In genomic region chr3:95140795-95141194, GRCm38 (mm10) we compare ENCODE assay signal across 17 mouse cellular contexts. TPM values are rescaled to one million over a fixed set of nuclear protein-coding genes. Genes with fewer than 3 reads are reported as not detected.
A peak's percentile ranks its signal among the peaks of the same experiment; 100 is the strongest.
DNase-seq lines count a peak whose midpoint lies in the region; ATAC-seq and TF ChIP-seq lines count a peak whose summit lies in the region.
"Had no signal": no experiment of that assay in that cellular context is flagged by ENCODE, and none has a peak within 500 bp of the region (broad histone marks: within the 10 kb centered on the region; RNA-seq: fewer than 3 reads in every experiment).

No protein-coding gene starts in this region.

- no peaks in the 10 kb centered on the region for H3K79me2 ChIP-seq in heart, adult 2 months (replicated peaks; ENCODE audit: control insufficient read depth, insufficient read depth, low read length)

- TF ChIP-seq POLR2A in heart, adult 2 months (IDR thresholded peaks at IDR 0.05; ENCODE audit: insufficient read depth, low read depth, low read length) = no peak
- no peak for TF ChIP-seq POLR2A in testis, adult 2 months (IDR thresholded peaks at IDR 0.05; ENCODE audit: control insufficient read depth, low read depth, low read length)

- TF ChIP-seq EP300 in heart, adult 2 months (IDR thresholded peaks at IDR 0.05; ENCODE audit: insufficient read depth, low read depth, low read length) = no peak

- TF ChIP-seq CTCF in heart, adult 2 months (IDR thresholded peaks at IDR 0.05) = no peak
- TF ChIP-seq CTCF in testis, adult 2 months (IDR thresholded peaks at IDR 0.05; ENCODE audit: control insufficient read depth, insufficient read depth, insufficient replicate concordance, low read depth, low read length) = no peak

- H3K27me3 ChIP-seq in heart, embryonic 15.5 days = no peaks in the 10 kb centered on the region
- no peaks in the 10 kb centered on the region for H3K27me3 ChIP-seq in heart, adult 2 months (ENCODE audit: control insufficient read depth, insufficient read depth, low read length)
- no peaks in the 10 kb centered on the region for H3K27me3 ChIP-seq in testis, adult 2 months (ENCODE audit: control insufficient read depth, insufficient read depth, low read length)
- no peaks in the 10 kb centered on the region for H3K27me3 ChIP-seq in liver, embryonic 12.5 days (replicated peaks)
- H3K27me3 ChIP-seq in kidney, embryonic 15.5 days = no peaks in the 10 kb centered on the region
- H3K27me3 ChIP-seq: forebrain, embryonic 15.5 days; hindbrain, embryonic 12.5 days; limb, embryonic 15.5 days; midbrain, embryonic 15.5 days; neural tube, embryonic 12.5 days had no signal

- no peaks in the 10 kb centered on the region for H3K9me3 ChIP-seq in heart, embryonic 15.5 days (replicated peaks)
- H3K9me3 ChIP-seq in liver, embryonic 12.5 days (replicated peaks) = no peaks in the 10 kb centered on the region
- H3K9me3 ChIP-seq in kidney, embryonic 15.5 days (replicated peaks) = no peaks in the 10 kb centered on the region
- H3K9me3 ChIP-seq: forebrain, embryonic 15.5 days; heart, embryonic 10.5 days; hindbrain, embryonic 12.5 days; limb, embryonic 15.5 days; midbrain, embryonic 15.5 days; neural tube, embryonic 12.5 days had no signal

- H3K4me2 ChIP-seq in heart, embryonic 15.5 days = 0 out of 2 replicates have a peak overlapping the region, but pooled peaks have one; percentile 21
- peak overlapping the region; percentile 41 for H3K4me2 ChIP-seq in liver, embryonic 12.5 days
- no peak overlapping the region for H3K4me2 ChIP-seq in kidney, embryonic 15.5 days
- H3K4me2 ChIP-seq: forebrain, embryonic 15.5 days; hindbrain, embryonic 12.5 days; limb, embryonic 15.5 days; midbrain, embryonic 15.5 days; neural tube, embryonic 12.5 days had no signal

- no peak overlapping the region for H3K4me3 ChIP-seq in heart, embryonic 15.5 days
- no peak overlapping the region for H3K4me3 ChIP-seq in heart, adult 2 months
- H3K4me3 ChIP-seq in testis, adult 2 months (ENCODE audit: control insufficient read depth, low read depth, low read length) = peak overlapping the region; percentile 32; the same call in 1 of the 2 replicates
- H3K4me3 ChIP-seq in liver, embryonic 12.5 days = no peak overlapping the region
- H3K4me3 ChIP-seq in kidney, embryonic 15.5 days (replicated peaks) = no peak overlapping the region
- H3K4me3 ChIP-seq: forebrain, embryonic 15.5 days; hindbrain, embryonic 12.5 days; limb, embryonic 15.5 days; midbrain, embryonic 15.5 days; neural tube, embryonic 12.5 days had no signal

- peaks cover 9% of the 10 kb centered on the region; the same call in 1 of the 2 replicates for H3K36me3 ChIP-seq in heart, embryonic 15.5 days
- H3K36me3 ChIP-seq in heart, adult 2 months (ENCODE audit: control insufficient read depth, insufficient read depth, low read length) = no peaks in the 10 kb centered on the region
- H3K36me3 ChIP-seq in testis, adult 2 months (ENCODE audit: control insufficient read depth, insufficient read depth, low read length) = no peaks in the 10 kb centered on the region; the same call in 1 of the 2 replicates
- H3K36me3 ChIP-seq in liver, embryonic 12.5 days = peaks cover 19% of the 10 kb centered on the region
- peaks cover 20% of the 10 kb centered on the region for H3K36me3 ChIP-seq in kidney, embryonic 15.5 days

- peaks cover 2% of the 10 kb centered on the region for H3K4me1 ChIP-seq in heart, embryonic 15.5 days (replicated peaks)
- H3K4me1 ChIP-seq in heart, adult 2 months (ENCODE audit: control insufficient read depth, insufficient read depth, low read length) = no peaks in the 10 kb centered on the region; the same call in 1 of the 2 replicates
- peaks cover 11% of the 10 kb centered on the region for H3K4me1 ChIP-seq in testis, adult 2 months (ENCODE audit: control insufficient read depth, insufficient read depth, low read length)
- H3K4me1 ChIP-seq in liver, embryonic 12.5 days = peaks cover 35% of the 10 kb centered on the region
- peaks cover 8% of the 10 kb centered on the region for H3K4me1 ChIP-seq in kidney, embryonic 15.5 days
- H3K4me1 ChIP-seq: neural tube, embryonic 12.5 days had no signal

- H3K9ac ChIP-seq in heart, embryonic 15.5 days = no peak overlapping the region
- H3K9ac ChIP-seq in heart, adult 2 months (ENCODE audit: low read depth, low read length) = no peak overlapping the region
- no peak overlapping the region for H3K9ac ChIP-seq in liver, embryonic 12.5 days
- no peak overlapping the region for H3K9ac ChIP-seq in kidney, embryonic 15.5 days
- H3K9ac ChIP-seq: forebrain, embryonic 15.5 days; hindbrain, embryonic 12.5 days; limb, embryonic 15.5 days; midbrain, embryonic 15.5 days; neural tube, embryonic 12.5 days had no signal

- DNase-seq in heart, adult 2 months = no peak
- DNase-seq in testis, postnatal 14 days (ENCODE audit: low spot score) = no peak
- DNase-seq in adrenal gland, postnatal 4 days (ENCODE audit: low spot score in 2 of 2) = no peak
- DNase-seq: adrenal gland, postnatal 10 days; cerebellum, postnatal 14 days; kidney, adult 18-20 months; kidney, postnatal 36 days had no signal

- ATAC-seq in heart, embryonic 15.5 days (replicated peaks; ENCODE audit: insufficient number of reproducible peaks, insufficient read depth, low FRiP score, low read depth) = no peak
- no peak for ATAC-seq in liver, embryonic 12.5 days
- ATAC-seq in kidney, embryonic 15.5 days (replicated peaks; ENCODE audit: low FRiP score) = no peak
- ATAC-seq: forebrain, embryonic 15.5 days; midbrain, embryonic 15.5 days had no signal

- intact Hi-C loops in heart, adult 2 months (cut with DNase I) = loop anchor here (5.0 kb wide), 1 partner anchor 98 kb away; the partner anchor contains the start of gene Psmd4

- no peak overlapping the region for H3K27ac ChIP-seq in heart, embryonic 15.5 days
- H3K27ac ChIP-seq in heart, adult 2 months = no peak overlapping the region; the same call in 1 of the 2 replicates
- no peak overlapping the region for H3K27ac ChIP-seq in testis, adult 2 months (ENCODE audit: control insufficient read depth, insufficient read depth, low read depth, low read length)
- peak overlapping the region; percentile 65; the same call in 1 of the 2 replicates for H3K27ac ChIP-seq in liver, embryonic 12.5 days
- H3K27ac ChIP-seq in kidney, embryonic 15.5 days = no peak overlapping the region
- H3K27ac ChIP-seq: forebrain, embryonic 15.5 days; hindbrain, embryonic 12.5 days; limb, embryonic 15.5 days; midbrain, embryonic 15.5 days; neural tube, embryonic 12.5 days had no signal

- WGBS in heart, embryonic 15.5 days = 87% methylated on average over 6 of the region's 6 CpGs
- WGBS in heart, adult 2 months = 96% methylated on average over 6 of the region's 6 CpGs
- WGBS in liver, embryonic 12.5 days (ENCODE audit: insufficient replicate concordance) = 84% methylated on average over 6 of the region's 6 CpGs
- WGBS in kidney, embryonic 15.5 days = 94% methylated on average over 6 of the region's 6 CpGs

RNA-seq across cellular contexts. Expression of gene Tnfaip8l2, which starts 1.4 kb away (rescaled TPM):
- 2.5 and 4.8 TPM in 2 replicates for polyA plus RNA-seq in heart, embryonic 15.5 days (2015; fragmentation: Nextera tagmentation; extraction: Ambion mirVana)
- total RNA-seq in heart, adult 2 months (2021) = 1 to 10 TPM; 1.5 to 2.1 TPM
- polyA plus RNA-seq in heart, adult 2 months (2012; rRNA removed) = 3.3 and 4.9 TPM in 2 replicates
- 0.81 and 0.82 TPM in 2 replicates for polyA plus RNA-seq in testis, adult 2 months (2012; rRNA removed)
- polyA plus RNA-seq in liver, embryonic 12.5 days (2016; fragmentation: Nextera tagmentation; extraction: Ambion mirVana) = 5.1 and 5.3 TPM in 2 replicates
- total RNA-seq in adrenal gland, postnatal 4 days (2021) = 1 to 10 TPM; 2.9 to 3.4 TPM
- polyA plus RNA-seq in kidney, embryonic 15.5 days (2015; fragmentation: Nextera tagmentation; extraction: Ambion mirVana) = 2.7 and 2.9 TPM in 2 replicates

RNA-seq across cellular contexts. Expression of gene Lysmd1, which starts 6.9 kb away (rescaled TPM):
- polyA plus RNA-seq in heart, embryonic 15.5 days (2015; fragmentation: Nextera tagmentation; extraction: Ambion mirVana) = 9.4 and 10.4 TPM in 2 replicates
- total RNA-seq in heart, adult 2 months (2021) = 1 to 10 TPM; 4.5 to 6.3 TPM
- polyA plus RNA-seq in heart, adult 2 months (2012; rRNA removed) = 5.8 and 7.8 TPM in 2 replicates
- 7.5 and 7.9 TPM in 2 replicates for polyA plus RNA-seq in testis, adult 2 months (2012; rRNA removed)
- polyA plus RNA-seq in liver, embryonic 12.5 days (2016; fragmentation: Nextera tagmentation; extraction: Ambion mirVana) = 7.9 and 8.6 TPM in 2 replicates
- total RNA-seq in adrenal gland, postnatal 4 days (2021) = 10 to 100 TPM; 10.7 to 11.5 TPM
- polyA plus RNA-seq in kidney, embryonic 15.5 days (2015; fragmentation: Nextera tagmentation; extraction: Ambion mirVana) = 14.5 and 15.5 TPM in 2 replicates

RNA-seq across cellular contexts. Expression of gene Scnm1, which starts 7.0 kb away (rescaled TPM):
- 51.0 and 54.2 TPM in 2 replicates for polyA plus RNA-seq in heart, embryonic 15.5 days (2015; fragmentation: Nextera tagmentation; extraction: Ambion mirVana)
- 10 to 100 TPM; 28.3 to 32.1 TPM for total RNA-seq in heart, adult 2 months (2021)
- polyA plus RNA-seq in heart, adult 2 months (2012; rRNA removed) = 46.8 and 67.9 TPM in 2 replicates
- 41.4 and 43.3 TPM in 2 replicates for polyA plus RNA-seq in testis, adult 2 months (2012; rRNA removed)
- polyA plus RNA-seq in liver, embryonic 12.5 days (2016; fragmentation: Nextera tagmentation; extraction: Ambion mirVana) = 38.2 and 39.7 TPM in 2 replicates
- total RNA-seq in adrenal gland, postnatal 4 days (2021) = 10 to 100 TPM; 53.4 to 53.9 TPM
- 67.7 and 71.6 TPM in 2 replicates for polyA plus RNA-seq in kidney, embryonic 15.5 days (2015; fragmentation: Nextera tagmentation; extraction: Ambion mirVana)

RNA-seq across cellular contexts. Expression of gene Tmod4, which starts 16.5 kb away (rescaled TPM):
- 1.4 and 2.1 TPM in 2 replicates for polyA plus RNA-seq in heart, embryonic 15.5 days (2015; fragmentation: Nextera tagmentation; extraction: Ambion mirVana)
- 10 to 100 TPM; 22.6 to 30.9 TPM for total RNA-seq in heart, adult 2 months (2021)
- polyA plus RNA-seq in heart, adult 2 months (2012; rRNA removed) = 23.3 and 25.6 TPM in 2 replicates
- polyA plus RNA-seq in testis, adult 2 months (2012; rRNA removed) = 8.6 and 10.4 TPM in 2 replicates
- 0.19 and 0.51 TPM in 2 replicates for polyA plus RNA-seq in liver, embryonic 12.5 days (2016; fragmentation: Nextera tagmentation; extraction: Ambion mirVana)
- total RNA-seq in adrenal gland, postnatal 4 days (2021) = 1 to 10 TPM; 3.7 to 7.8 TPM
- 0.93 and 1.9 TPM in 2 replicates for polyA plus RNA-seq in kidney, embryonic 15.5 days (2015; fragmentation: Nextera tagmentation; extraction: Ambion mirVana)

RNA-seq across cellular contexts. Expression of gene Sema6c, which starts 19.5 kb away (rescaled TPM):
- 2.0 and 3.5 TPM in 2 replicates for polyA plus RNA-seq in heart, embryonic 15.5 days (2015; fragmentation: Nextera tagmentation; extraction: Ambion mirVana)
- total RNA-seq in heart, adult 2 months (2021) = 1 to 10 TPM; 3.8 to 3.9 TPM
- polyA plus RNA-seq in heart, adult 2 months (2012; rRNA removed) = 16.9 and 21.1 TPM in 2 replicates
- 31.3 and 38.5 TPM in 2 replicates for polyA plus RNA-seq in testis, adult 2 months (2012; rRNA removed)
- polyA plus RNA-seq in liver, embryonic 12.5 days (2016; fragmentation: Nextera tagmentation; extraction: Ambion mirVana) = 1.9 and 2.1 TPM in 2 replicates
- total RNA-seq in adrenal gland, postnatal 4 days (2021) = 10 to 100 TPM; 15.3 to 15.4 TPM
- 3.9 and 4.5 TPM in 2 replicates for polyA plus RNA-seq in kidney, embryonic 15.5 days (2015; fragmentation: Nextera tagmentation; extraction: Ambion mirVana)
